36 mouse cellular contexts compared by ENCODE assay signal in the genomic region with DNA sequence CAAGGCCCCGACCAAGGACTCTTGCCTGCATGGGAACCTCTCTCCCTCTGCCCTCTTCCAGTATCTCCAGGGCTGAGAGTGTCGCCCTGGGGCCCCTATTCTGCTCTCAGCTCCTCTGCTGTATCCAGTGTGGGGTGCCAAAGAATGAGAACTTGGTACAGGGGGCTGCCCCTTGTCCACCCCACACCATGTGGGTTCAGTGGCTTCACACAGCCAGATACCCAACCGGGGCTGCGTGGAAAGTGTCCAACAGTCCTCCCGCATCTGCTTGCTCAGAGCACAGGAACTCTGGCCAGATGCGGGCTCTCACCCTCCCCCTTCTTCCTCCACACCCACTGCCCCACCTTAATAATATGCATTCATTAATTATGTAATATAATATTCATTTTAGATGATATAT. TPM values are rescaled to one million over a fixed set of nuclear protein-coding genes. Genes with fewer than 3 reads are reported as not detected.
"Had no signal": no experiment of that assay in that cellular context is flagged by ENCODE, and none has a peak within 500 bp of the region (broad histone marks: within the 10 kb centered on the region; RNA-seq: fewer than 3 reads in every experiment).

No protein-coding gene starts in this region.

- H3K9me3 ChIP-seq: limb, embryonic 10.5 days; limb, embryonic 12.5 days; limb, embryonic 13.5 days; limb, embryonic 15.5 days; liver, embryonic 12.5 days; liver, embryonic 13.5 days; liver, embryonic 15.5 days; lung, embryonic 15.5 days; megakaryocyte, embryonic 14.5 days; midbrain, embryonic 10.5 days; midbrain, embryonic 12.5 days; neural tube, embryonic 12.5 days had no signal

- H3K4me1 ChIP-seq: limb, embryonic 10.5 days; limb, embryonic 12.5 days; limb, embryonic 13.5 days; limb, embryonic 15.5 days; liver, embryonic 12.5 days; liver, embryonic 13.5 days; liver, embryonic 15.5 days; lung, embryonic 15.5 days; megakaryocyte, embryonic 14.5 days; midbrain, embryonic 10.5 days; midbrain, embryonic 12.5 days; neural tube, embryonic 12.5 days had no signal

- H3K9ac ChIP-seq: limb, embryonic 12.5 days; limb, embryonic 13.5 days; limb, embryonic 15.5 days; liver, embryonic 12.5 days; liver, embryonic 13.5 days; liver, embryonic 14.5 days; liver, embryonic 15.5 days; liver, postnatal 0 days; lung, embryonic 14.5 days; lung, embryonic 15.5 days; midbrain, embryonic 12.5 days; neural tube, embryonic 12.5 days had no signal

- H3K27me3 ChIP-seq: limb, embryonic 12.5 days; limb, embryonic 13.5 days; limb, embryonic 15.5 days; liver, embryonic 12.5 days; liver, embryonic 13.5 days; liver, embryonic 15.5 days; lung, embryonic 15.5 days; megakaryocyte, embryonic 14.5 days; midbrain, embryonic 12.5 days; neural tube, embryonic 12.5 days had no signal

- H3K36me3 ChIP-seq: limb, embryonic 10.5 days; limb, embryonic 12.5 days; limb, embryonic 13.5 days; limb, embryonic 15.5 days; liver, embryonic 12.5 days; liver, embryonic 13.5 days; liver, embryonic 15.5 days; lung, embryonic 15.5 days; midbrain, embryonic 10.5 days; midbrain, embryonic 12.5 days; neural tube, embryonic 12.5 days had no signal

- H3K27ac ChIP-seq: left cerebral cortex, adult 2 months; limb, embryonic 10.5 days; limb, embryonic 12.5 days; limb, embryonic 13.5 days; limb, embryonic 15.5 days; liver, embryonic 12.5 days; liver, embryonic 13.5 days; liver, embryonic 14.5 days; liver, embryonic 15.5 days; lung, embryonic 15.5 days; macrophage; midbrain, embryonic 10.5 days; midbrain, embryonic 12.5 days; neural tube, embryonic 12.5 days had no signal

- DNase-seq: left cerebral cortex, postnatal 4 days; liver; liver, embryonic 13.5 days; liver, postnatal 0 days; lung, adult 18-20 months; lung, adult 2 months; lung, embryonic 14.5 days; lung, postnatal 10 days; lung, postnatal 14 days; lung, postnatal 36 days; lung, postnatal 4 days had no signal

- ATAC-seq: liver, embryonic 12.5 days; liver, postnatal 0 days; lung, postnatal 0 days; midbrain, embryonic 16.5 days had no signal

- H3K4me2 ChIP-seq: limb, embryonic 12.5 days; limb, embryonic 13.5 days; limb, embryonic 15.5 days; liver, embryonic 11.5 days; liver, embryonic 12.5 days; liver, embryonic 13.5 days; liver, embryonic 15.5 days; lung, embryonic 14.5 days; lung, embryonic 15.5 days; midbrain, embryonic 12.5 days; neural tube, embryonic 12.5 days had no signal

- H3K4me3 ChIP-seq: left cerebral cortex, adult 2 months; limb, embryonic 10.5 days; limb, embryonic 12.5 days; limb, embryonic 13.5 days; limb, embryonic 15.5 days; liver, embryonic 12.5 days; liver, embryonic 13.5 days; liver, embryonic 15.5 days; lung, embryonic 15.5 days; megakaryocyte, embryonic 14.5 days; midbrain, embryonic 10.5 days; midbrain, embryonic 12.5 days; myocyte; neural tube, embryonic 12.5 days had no signal

RNA-seq across cellular contexts. Expression of a gene that starts 13.4 kb away (rescaled TPM):
- polyA plus RNA-seq: limb, embryonic 10.5 days; limb, embryonic 11.5 days; limb, embryonic 12.5 days; limb, embryonic 13.5 days; limb, embryonic 14.5 days; limb, embryonic 15.5 days; liver, adult 2 months; liver, embryonic 11.5 days; liver, embryonic 12.5 days; liver, embryonic 13.5 days; liver, embryonic 14.5 days; liver, embryonic 15.5 days; liver, embryonic 16.5 days; liver, postnatal 0 days; lung, adult 2 months; lung, embryonic 14.5 days; lung, embryonic 15.5 days; lung, embryonic 16.5 days; lung, postnatal 0 days; macrophage; midbrain, embryonic 10.5 days; midbrain, embryonic 12.5 days; midbrain, embryonic 16.5 days; midbrain, postnatal 0 days; myocyte; neural tube, embryonic 11.5 days; neural tube, embryonic 12.5 days had no signal
